Mouse (Mus musculus): Measurements from ENCODE around the gene Nosip. TPM values are rescaled to one million over a fixed set of nuclear protein-coding genes. Genes with fewer than 3 reads are reported as not detected.

The Nosip gene
- total RNA-seq, 2 experiments from 2014 or later, result 44.3 to 46.8 TPM

DNA sequence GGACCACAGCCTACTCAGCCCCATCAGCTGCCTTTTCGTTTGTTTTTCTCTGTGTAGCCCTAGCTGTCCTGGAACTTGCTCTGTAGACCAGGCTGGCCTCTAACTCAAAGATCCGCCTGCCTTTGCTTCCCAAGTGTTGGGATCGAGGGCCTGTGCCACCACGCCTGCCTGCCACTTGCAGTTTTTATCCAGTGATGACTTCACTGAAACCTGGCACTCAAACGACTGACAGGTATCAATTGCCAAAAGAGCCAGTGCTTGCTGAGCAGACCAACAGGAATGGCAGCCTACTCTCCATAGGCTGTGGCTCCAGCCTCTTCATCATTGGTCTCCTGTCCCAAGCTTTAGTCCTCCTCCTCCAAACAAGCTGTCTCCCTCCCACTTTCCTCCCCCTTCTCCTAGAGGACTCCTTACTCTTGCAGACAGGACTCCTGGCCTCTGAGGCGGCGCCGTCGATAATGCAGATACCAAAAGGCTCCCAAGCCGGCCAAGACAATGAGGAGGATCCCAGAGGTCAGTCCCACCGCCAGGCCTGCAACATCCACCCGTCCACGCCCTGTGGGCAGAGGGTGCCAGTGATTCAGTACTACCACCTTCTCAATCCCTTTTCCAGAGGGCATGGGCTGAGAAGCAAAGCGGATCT lies 5.8 kb upstream of the Nosip start:
- DNase-seq (ENCODE audit: low spot score in 2 of 2), result no peak

- DNase-seq (ENCODE audit: low spot score in 2 of 2), result no peak
Measured at GRCm38 (mm10) chr7:45056972-45057348, 5.3 kb upstream of the Nosip start.

GRCm38 (mm10) chr7:45058607-45059571 lies 3.3 kb upstream of the Nosip start:
- DNase-seq (ENCODE audit: low spot score in 2 of 2), result no peak

- DNase-seq (ENCODE audit: low spot score in 2 of 2), result no peak
Measured at GRCm38 (mm10) chr7:45060632-45061122, 1.6 kb upstream of the Nosip start.

DNA sequence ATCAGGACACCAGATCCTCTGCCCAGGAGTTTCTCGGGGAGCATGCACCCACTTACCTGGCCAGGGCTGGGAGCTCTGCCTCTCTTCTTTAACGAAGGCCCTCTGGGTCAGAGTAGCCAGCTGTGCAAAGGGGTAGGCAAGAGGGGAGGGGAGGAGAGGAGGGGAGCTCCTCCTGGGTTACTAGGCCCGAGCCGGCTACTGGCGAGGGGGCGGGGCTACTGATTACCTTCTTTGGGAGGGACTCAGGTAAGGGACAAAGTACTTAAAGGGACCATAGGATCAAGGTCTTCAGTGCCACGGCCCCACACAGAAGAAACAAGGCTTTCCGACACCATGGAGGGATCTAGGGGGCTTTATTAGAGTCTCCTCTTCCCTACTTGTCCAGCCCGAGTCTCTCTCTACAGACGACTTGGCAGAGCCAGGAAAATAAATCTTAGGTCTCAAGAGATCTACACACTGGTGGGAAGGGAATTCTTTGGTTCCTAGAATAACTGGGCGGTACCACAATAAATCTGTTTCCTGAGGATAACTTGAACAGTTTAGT lies 625 bp upstream of the Nosip start:
- no peak for DNase-seq (ENCODE audit: low spot score in 2 of 2)

DNA sequence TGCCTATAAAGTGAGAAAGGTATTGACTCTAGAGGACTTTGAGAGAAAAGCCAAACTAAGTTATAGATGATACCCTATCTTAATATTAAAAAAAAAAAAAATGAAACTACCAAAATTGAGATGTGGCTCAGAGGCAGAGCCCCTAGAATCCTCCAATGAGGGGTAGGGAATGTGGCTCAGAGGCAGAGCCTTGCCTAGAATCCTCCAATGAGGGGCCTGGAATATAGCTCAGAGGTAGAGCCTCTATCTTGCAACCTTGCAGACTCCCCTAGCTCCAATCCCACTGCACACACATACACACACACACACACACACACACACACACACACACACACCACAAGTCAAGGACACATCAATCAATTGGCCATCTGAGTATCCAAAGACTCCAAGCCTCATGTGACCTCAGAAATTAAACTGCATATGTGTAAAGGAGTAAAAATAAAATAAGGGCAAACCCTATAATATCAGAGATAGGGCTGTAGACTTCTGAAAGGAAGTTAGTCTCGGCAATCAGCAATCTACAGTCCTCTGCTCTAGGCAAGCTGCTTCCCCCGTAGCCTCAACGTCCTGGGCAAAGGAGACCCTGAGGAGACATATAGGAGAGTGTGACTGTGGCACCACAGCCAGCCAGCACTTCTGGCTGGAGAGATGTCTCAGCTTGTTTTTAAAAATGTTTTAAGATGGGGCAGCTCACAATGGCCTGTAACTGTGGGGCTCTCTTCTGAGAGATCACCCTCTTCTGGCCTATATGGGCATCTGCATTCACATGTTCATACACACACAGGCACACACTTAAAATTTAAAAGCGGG lies 5.2 kb downstream of the Nosip start:
- no peak for DNase-seq (ENCODE audit: low spot score in 2 of 2)

- DNase-seq (ENCODE audit: low spot score in 2 of 2), result peak in 1 of 2 experiments; percentile 45
Measured at GRCm38 (mm10) chr7:45068000-45068318, 5.7 kb downstream of the Nosip start.

- no peak for DNase-seq (ENCODE audit: low spot score in 2 of 2)
Measured at GRCm38 (mm10) chr7:45069671-45070070, 7.4 kb downstream of the Nosip start.

- no peak for DNase-seq (ENCODE audit: low spot score in 2 of 2)
Measured at GRCm38 (mm10) chr7:45072230-45072629, 10.0 kb downstream of the Nosip start.

DNA sequence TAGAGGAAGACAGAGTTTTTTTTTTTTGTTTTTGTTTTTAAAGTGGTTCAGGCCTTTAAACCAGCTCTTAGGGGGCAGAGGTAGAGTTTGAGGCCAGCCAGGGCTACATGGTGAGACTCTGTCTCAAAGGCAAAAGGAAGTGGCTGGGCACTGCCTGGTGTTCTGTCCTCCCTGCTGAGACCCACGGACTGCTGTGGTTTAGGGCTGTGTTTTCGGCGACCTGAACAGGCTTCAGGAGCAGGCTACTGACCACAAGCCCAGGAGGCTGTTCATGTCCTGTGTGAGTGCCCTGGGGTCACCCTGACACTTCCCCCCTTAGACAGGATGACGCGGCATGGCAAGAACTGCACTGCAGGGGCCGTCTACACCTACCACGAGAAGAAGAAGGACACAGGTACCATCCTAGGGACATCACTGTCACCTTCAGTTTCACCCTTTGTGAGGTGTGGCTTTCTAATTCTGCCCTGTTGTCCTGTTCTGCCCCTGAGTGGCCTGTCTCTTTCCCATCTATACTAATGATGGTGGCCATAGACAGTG lies 11.0 kb downstream of the Nosip start:
- DNase-seq (ENCODE audit: low spot score in 2 of 2), result no peak

DNA sequence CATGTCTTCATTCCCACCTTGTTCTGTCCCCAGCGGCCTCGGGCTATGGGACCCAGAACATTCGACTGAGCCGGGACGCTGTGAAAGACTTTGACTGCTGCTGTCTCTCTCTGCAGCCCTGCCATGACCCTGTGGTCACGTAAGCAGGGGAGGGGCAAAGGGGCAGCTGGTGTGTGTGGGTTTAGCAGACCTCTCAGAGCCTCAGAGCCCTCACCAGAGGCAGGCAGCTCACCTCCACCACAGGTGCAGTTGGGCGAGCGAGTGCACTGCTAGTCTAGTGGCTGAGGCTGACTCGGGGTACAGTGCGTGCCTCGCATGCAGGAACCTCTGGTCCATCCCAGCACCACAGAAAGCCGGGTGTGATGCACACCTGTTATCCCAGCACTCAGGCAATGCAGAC lies 11.7 kb downstream of the Nosip start:
- DNase-seq (ENCODE audit: low spot score in 2 of 2), result no peak

GRCm38 (mm10) chr7:45075405-45075804 lies 13.2 kb downstream of the Nosip start:
- DNase-seq (ENCODE audit: low spot score in 2 of 2), result peak in 1 of 2 experiments; percentile 48

DNA sequence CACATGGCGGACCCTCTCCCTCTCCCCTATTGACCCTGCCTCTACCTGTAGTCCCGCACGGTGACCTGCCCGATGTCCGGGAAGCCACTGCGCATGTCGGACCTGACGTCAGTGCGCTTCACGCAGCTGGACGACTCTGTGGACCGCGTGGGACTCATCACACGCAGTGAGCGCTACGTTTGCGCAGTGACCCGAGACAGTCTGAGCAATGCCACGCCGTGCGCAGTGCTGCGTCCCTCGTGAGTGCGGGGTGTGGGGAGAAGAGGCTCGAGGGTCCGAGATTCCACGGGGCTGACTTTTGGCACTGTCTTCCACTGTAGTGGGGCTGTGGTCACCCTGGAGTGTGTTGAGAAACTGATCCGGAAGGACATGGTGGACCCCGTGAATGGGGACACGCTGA lies 14.3 kb downstream of the Nosip start:
- no peak for DNase-seq (ENCODE audit: low spot score in 2 of 2)

GRCm38 (mm10) chr7:45077322-45077721 lies 15.1 kb downstream of the Nosip start:
- DNase-seq (ENCODE audit: low spot score in 2 of 2), result no peak

DNA sequence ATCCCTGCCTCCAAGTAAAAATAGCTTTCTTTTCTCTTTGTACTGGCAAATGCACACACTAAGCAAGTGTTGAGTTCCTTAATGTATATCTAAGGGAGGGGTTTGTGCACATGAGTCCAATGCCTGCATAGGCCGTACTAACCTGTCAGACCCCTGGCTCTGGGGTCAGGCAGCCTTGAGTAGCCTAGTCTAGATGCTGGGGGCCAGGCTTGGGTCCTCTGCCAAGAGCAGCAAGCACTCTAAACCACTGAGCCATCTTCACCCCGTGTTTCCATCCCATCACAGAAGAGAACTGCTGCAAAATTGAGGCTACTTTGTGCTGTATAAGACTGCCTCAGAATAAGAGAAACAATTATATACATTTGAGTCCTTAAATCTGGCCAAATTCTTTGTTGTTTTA lies 15.6 kb downstream of the Nosip start:
- DNase-seq (ENCODE audit: low spot score in 2 of 2), result no peak

GRCm38 (mm10) chr7:45078513-45078912 lies 16.3 kb downstream of the Nosip start:
- peak; percentile 75 to 81 for DNase-seq (ENCODE audit: low spot score in 2 of 2)

GRCm38 (mm10) chr7:45079856-45080255 lies 17.6 kb downstream of the Nosip start:
- peak; percentile 95 to 97 for DNase-seq (ENCODE audit: low spot score in 2 of 2)

GRCm38 (mm10) chr7:45081016-45081415 lies 18.8 kb downstream of the Nosip start:
- no peak for DNase-seq (ENCODE audit: low spot score in 2 of 2)

GRCm38 (mm10) chr7:45082401-45083299 lies 20.4 kb downstream of the Nosip start:
- no peak for DNase-seq (ENCODE audit: low spot score in 2 of 2)
